Mouse (Mus musculus): Measurements from ENCODE around the gene Sema6d. TPM values are rescaled to one million over a fixed set of nuclear protein-coding genes. Genes with fewer than 3 reads are reported as not detected.
A peak's percentile ranks its signal among the peaks of the same experiment; 100 is the strongest.

Gene Sema6d
- polyA plus RNA-seq, 1 experiment, result 45.4 TPM

DNA sequence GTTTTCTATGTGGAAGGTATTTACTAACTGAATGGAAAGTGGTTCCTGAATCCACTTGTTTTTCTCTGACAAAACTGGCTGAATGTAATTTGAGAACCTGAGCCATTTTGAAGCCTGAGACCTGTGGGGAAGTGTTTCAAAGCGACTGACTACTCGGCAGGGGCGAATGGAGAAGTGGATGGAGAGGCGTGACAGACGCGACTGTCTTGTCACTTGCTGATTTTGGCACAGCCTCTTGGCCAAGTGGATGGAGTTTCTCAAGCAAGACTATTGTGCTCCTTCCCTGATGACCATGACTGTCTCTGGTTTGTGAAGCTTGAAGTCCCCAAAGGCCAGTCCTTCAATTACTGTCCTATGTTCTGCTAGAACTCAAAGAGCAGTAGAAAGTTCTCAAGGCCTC is 530.7 kb downstream of the Sema6d start:
- TF ChIP-seq CTCF (IDR thresholded peaks at IDR 0.05; ENCODE audit: borderline replicate concordance, extremely low read depth, insufficient read depth, insufficient read length), result no peak
- no peak for TF ChIP-seq POLR2A (IDR thresholded peaks at IDR 0.05; ENCODE audit: borderline replicate concordance, extremely low read depth, insufficient read depth, insufficient read length, poor library complexity, severe bottlenecking)
- no peak for DNase-seq (ENCODE audit: low read depth)

DNA sequence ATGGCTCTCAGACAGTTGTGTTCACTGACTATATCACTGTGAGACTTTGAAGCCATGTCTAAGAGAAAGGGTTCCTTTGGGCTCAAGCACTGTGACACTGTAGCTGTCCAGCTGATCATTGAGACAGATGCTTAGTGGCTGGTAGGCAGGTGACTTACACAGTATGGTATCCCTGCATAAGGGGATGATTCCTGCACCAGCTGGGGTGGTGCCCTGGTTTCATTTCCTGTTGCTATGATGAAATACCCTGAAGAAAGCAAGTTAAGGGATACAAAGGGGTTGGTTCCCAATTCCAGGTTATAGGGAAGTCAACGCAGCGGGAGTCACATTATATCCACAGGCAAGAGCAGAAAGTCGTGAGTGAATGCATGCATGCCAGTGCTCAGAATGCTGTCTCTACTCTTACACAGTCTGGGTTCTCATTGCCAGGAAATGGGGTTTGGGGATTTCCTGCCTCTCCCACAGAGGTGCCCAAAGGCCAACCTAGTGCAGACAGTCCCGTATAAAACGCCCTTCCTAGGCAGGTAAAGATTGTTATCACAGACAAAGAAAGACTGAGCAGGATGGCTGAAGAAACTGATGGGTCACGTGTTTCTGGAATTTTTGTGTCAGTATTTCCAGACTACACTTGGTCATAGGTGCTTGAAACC is 532.3 kb downstream of the Sema6d start:
- DNase-seq (ENCODE audit: low read depth), result no peak
- no peak for TF ChIP-seq CTCF (IDR thresholded peaks at IDR 0.05; ENCODE audit: borderline replicate concordance, extremely low read depth, insufficient read depth, insufficient read length)
- no peak for TF ChIP-seq POLR2A (IDR thresholded peaks at IDR 0.05; ENCODE audit: borderline replicate concordance, extremely low read depth, insufficient read depth, insufficient read length, poor library complexity, severe bottlenecking)

DNA sequence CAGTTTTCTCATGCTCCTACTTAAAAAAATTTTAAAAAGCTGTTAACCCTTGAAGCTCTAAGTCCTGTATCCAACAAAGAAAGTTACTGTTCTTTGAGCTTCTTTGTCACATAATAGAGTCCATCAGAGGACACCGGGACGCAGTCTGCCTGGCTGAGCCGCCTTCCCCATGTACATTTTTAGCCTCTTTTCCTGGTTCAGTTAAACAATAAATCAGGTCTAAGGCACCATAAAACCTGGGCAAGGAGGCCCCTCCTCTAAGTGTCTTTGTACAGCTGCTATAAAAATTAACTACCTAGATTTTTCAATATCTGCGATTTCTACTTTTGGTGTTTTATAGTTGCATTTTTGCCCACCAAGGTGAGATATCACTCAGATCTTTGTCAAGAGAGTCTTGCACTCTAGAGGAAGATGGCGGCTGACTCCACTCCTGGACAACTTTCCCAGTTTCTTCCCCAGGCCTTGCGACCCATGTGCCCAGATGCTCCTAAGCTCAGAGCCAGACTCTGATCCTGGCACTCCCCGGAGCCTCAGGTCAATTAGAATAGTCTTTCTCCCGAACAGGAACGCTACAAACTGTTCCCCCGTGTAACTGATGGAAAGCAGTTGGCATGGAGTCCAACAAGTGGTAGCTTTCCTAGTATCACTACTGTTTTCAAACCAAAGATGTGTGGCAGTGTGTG is 534.6 kb downstream of the Sema6d start:
- TF ChIP-seq POLR2A (IDR thresholded peaks at IDR 0.05; ENCODE audit: borderline replicate concordance, extremely low read depth, insufficient read depth, insufficient read length, poor library complexity, severe bottlenecking), result no peak
- no peak for TF ChIP-seq CTCF (IDR thresholded peaks at IDR 0.05; ENCODE audit: borderline replicate concordance, extremely low read depth, insufficient read depth, insufficient read length)

DNA sequence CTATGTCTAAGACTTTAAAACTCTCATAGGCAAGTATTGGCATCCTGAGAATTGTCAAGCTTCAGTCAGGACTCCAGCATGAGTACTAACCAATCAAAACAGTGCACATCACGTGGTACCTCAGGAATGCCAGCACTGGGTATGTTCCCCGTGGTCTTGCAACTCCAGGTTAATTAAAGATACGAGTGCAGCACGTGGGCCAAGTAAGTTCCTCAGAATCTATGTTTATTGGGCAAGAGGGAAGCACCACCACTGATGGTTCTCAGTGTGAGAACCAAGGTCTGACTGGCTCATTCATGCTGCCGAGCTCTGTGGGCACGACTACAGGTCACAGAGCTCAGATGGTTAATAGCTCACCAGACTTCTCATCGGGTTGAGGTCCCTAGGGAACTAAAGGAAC is 536.7 kb downstream of the Sema6d start:
- DNase-seq (ENCODE audit: low read depth), result no peak
- TF ChIP-seq CTCF (IDR thresholded peaks at IDR 0.05; ENCODE audit: borderline replicate concordance, extremely low read depth, insufficient read depth, insufficient read length) (no peak), POLR2A (IDR thresholded peaks at IDR 0.05; ENCODE audit: borderline replicate concordance, extremely low read depth, insufficient read depth, insufficient read length, poor library complexity, severe bottlenecking) (no peak)

More for the DNA sequence above, 534.6 kb downstream of the Sema6d start:
- no peak for DNase-seq (ENCODE audit: low read depth)

DNA sequence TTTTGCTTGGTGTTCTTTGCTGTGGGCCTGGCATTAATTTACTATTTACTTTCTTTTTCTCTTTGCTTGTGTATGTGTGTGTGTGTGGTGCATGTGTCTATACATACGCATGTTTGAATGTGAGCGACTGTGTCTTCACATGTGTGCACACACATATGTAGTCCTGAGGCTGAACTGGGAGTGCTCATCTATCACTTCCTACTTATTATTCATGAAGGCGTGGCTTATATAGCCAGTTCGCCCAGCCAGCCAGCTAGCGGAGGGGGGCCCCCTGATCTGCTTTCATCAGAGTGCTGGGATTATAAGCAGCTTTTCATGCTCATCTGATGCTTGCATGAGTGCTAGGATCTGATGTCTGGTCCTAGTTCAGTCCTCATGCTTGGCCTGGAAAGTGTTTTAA is 537.9 kb downstream of the Sema6d start:
- no peak for DNase-seq (ENCODE audit: low read depth)
- TF ChIP-seq POLR2A (IDR thresholded peaks at IDR 0.05; ENCODE audit: borderline replicate concordance, extremely low read depth, insufficient read depth, insufficient read length, poor library complexity, severe bottlenecking) (no peak), CTCF (IDR thresholded peaks at IDR 0.05; ENCODE audit: borderline replicate concordance, extremely low read depth, insufficient read depth, insufficient read length) (no peak)

DNA sequence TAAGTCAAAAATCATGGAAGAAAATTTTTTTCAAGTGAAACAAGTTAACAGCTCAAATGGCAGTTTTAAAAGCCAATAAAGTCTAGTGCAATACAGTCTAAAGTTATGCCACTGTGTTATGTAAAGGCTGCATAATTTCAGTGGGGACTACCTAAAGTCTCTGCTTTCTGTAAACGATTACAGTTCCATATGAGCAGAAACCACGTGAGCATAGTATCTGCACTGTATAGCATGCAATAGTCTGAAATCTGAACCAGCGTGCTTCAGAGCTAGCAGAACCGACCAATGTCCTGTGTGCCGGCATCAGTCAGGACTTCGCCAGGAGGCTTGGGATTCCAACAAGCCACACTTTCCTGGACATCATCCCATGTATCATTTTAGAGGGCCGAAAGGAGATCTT is 538.9 kb downstream of the Sema6d start:
- no peak for DNase-seq (ENCODE audit: low read depth)
- no peak for TF ChIP-seq CTCF (IDR thresholded peaks at IDR 0.05; ENCODE audit: borderline replicate concordance, extremely low read depth, insufficient read depth, insufficient read length)
- TF ChIP-seq POLR2A (IDR thresholded peaks at IDR 0.05; ENCODE audit: borderline replicate concordance, extremely low read depth, insufficient read depth, insufficient read length, poor library complexity, severe bottlenecking), result no peak

DNA sequence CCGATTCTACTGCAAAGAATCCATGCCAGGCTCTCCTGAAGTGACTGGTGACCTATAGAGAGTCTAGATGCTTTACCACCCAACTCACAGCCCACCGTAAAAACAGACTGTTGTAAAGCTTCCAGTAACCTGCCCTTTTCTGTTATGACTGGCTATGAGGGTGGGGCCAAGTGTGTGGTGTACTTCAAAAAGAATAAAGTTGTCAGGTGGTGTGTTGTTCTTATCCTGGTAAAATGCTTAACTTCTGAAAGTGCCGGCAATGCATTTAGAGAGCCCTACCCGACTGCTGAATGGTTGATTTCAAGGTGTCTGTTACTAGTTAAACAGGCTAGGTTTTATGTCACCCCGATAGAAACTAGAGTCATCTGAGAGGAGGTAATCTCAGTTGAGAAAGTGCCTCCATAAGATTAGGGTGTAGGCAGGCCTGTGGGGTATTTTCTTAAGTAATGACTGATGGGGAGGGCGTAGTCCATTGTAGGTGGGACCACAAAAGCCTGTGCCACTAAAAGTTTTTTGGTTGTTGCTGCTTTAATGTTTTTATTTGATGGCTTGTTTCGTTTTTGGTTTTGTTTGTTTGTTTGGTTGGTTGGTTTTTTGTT is 544.7 kb downstream of the Sema6d start:
- TF ChIP-seq CTCF (IDR thresholded peaks at IDR 0.05; ENCODE audit: borderline replicate concordance, extremely low read depth, insufficient read depth, insufficient read length), result no peak
- TF ChIP-seq POLR2A (IDR thresholded peaks at IDR 0.05; ENCODE audit: borderline replicate concordance, extremely low read depth, insufficient read depth, insufficient read length, poor library complexity, severe bottlenecking), result no peak

DNA sequence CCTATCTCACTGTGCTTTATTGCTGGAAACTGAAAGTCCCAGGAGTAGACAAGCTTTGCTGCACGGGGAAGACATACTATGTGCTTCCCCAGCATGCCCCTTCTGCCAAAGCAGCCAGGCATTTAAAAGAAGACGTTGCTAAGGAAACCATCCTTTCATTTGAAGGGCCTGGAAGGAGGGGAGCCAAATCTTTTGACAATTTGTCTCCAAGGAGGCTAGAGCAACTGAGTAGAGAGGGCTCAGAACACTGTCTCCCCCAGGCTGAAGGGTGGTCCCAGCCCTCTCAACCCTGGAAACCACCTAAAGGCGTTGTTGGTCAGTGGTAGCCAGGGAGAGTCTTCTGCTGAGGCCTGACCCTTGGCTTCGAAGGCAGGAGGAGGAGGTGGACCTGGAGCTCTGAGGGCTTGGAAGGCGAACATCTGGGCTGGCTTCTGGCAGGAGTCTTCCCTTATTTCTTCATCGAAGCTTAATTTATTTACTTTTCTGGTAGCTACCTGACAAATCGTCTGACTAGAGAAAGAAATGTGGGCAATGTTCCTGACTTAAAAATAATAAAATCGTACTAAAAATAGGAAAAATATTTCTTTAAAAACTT is 545.6 kb downstream of the Sema6d start:
- TF ChIP-seq POLR2A (IDR thresholded peaks at IDR 0.05; ENCODE audit: borderline replicate concordance, extremely low read depth, insufficient read depth, insufficient read length, poor library complexity, severe bottlenecking) (no peak), CTCF (IDR thresholded peaks at IDR 0.05; ENCODE audit: borderline replicate concordance, extremely low read depth, insufficient read depth, insufficient read length) (no peak)
- peak; percentile 53 for DNase-seq (ENCODE audit: low read depth)

More for the DNA sequence above, 544.7 kb downstream of the Sema6d start:
- no peak for DNase-seq (ENCODE audit: low read depth)

DNA sequence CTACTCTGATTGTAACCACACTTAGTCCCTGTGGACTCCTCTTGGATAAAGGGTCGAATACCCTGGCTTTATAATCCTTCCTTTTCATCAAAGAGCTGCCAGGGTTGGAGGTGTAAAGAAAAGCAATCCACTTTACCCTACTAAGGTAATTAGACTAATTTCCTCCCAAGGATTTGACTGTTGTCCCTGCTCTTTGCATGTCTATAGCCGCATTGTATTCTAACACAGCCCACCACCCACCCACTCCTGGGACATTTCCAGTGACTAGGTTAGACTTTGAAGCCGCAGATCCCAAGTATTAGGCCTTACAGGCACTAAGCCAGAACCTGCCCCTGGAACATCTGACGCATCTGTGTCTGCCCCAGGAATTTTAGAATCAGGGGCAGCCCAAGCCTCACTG is 547.3 kb downstream of the Sema6d start:
- no peak for DNase-seq (ENCODE audit: low read depth)
- no peak for TF ChIP-seq POLR2A (IDR thresholded peaks at IDR 0.05; ENCODE audit: borderline replicate concordance, extremely low read depth, insufficient read depth, insufficient read length, poor library complexity, severe bottlenecking)
- no peak for TF ChIP-seq CTCF (IDR thresholded peaks at IDR 0.05; ENCODE audit: borderline replicate concordance, extremely low read depth, insufficient read depth, insufficient read length)

DNA sequence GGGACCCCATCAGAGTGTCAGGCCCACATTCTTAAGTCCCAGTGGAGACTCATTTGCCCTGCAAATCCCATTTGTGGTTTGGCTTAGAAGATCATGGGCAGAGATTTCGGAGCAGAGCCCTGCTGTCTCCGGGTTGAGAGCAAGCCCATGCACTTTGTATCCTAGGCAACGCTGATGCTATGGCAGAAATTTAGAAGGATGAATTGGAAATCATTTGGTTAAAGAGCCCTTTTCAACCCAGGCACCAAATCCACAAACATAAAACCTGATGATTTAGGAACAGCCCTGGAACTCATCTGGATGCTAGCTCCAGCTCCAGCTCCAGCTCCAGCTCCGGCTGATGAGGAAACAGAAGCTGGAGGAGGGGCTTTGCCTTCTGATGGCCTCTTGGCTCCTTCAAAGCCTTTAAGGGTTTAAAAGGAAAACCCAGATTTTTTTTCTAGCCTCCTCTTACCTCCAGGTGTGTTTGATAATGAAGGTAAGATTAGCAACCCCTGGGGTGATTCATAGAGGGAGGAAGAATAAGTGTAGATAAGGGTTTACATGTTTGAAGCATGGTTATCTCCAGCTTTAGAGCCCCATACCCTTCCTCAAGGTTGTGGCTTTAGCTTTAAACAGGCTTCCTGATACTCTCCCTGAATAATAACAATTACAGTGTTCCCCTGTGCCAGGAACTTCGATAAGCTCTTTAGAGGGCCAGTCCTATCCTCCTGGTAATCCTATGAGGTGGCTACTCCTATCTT is 549.6 kb downstream of the Sema6d start:
- no peak for TF ChIP-seq POLR2A (IDR thresholded peaks at IDR 0.05; ENCODE audit: borderline replicate concordance, extremely low read depth, insufficient read depth, insufficient read length, poor library complexity, severe bottlenecking)
- TF ChIP-seq CTCF (IDR thresholded peaks at IDR 0.05; ENCODE audit: borderline replicate concordance, extremely low read depth, insufficient read depth, insufficient read length), result no peak
- DNase-seq (ENCODE audit: low read depth), result peak; percentile 44

Measured in brain, embryonic 14.5 days (tissue).